Mouse (Mus musculus): ENCODE data around the gene Ak5.
"Not testable (repeated sequence)": the region's sequence is repeated elsewhere in the genome, so short reads cannot be mapped to it uniquely, and the experiment has no call there.

Gene Ak5

DNA sequence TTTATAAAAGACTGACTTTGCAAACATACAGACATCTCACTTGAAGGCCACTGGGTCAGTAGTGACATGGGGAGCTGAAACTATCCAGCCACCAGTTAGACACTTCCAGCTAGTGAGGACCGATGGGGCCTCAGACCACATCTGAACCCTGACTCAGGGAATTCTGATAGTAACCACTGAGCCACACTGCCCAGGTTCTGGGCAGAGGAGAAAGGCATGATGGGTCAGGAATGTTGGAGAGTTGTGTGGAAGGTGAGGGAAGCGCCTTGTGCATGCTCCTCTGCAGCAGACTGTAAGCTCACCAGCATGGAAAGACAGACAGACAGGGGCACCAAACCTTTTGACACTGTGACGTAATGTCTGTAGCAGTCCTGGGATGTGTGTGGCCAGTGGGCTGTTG is 192.3 kb downstream of the Ak5 start:
- no peak for DNase-seq (ENCODE audit: low spot score)

DNA sequence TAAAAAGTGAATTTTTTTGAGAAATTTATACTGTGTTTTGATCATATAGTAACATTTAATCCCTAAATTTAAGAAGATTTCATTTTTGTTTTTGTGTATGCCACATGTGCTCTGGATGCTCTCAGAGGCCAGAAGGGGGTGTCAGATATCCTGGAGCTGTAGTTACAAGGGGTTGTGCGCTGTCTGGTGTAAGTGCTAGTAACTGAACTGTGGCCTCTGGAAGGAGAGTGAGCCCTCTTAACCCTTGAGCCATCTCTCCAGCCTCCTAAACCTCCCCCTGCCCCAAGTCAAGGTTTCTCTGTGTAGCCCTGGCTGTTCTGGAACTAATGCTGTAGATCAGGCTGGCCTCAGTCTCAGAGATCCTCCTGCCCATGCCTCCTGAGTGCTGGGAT is 192.9 kb downstream of the Ak5 start:
- DNase-seq (ENCODE audit: low spot score): no peak

DNA sequence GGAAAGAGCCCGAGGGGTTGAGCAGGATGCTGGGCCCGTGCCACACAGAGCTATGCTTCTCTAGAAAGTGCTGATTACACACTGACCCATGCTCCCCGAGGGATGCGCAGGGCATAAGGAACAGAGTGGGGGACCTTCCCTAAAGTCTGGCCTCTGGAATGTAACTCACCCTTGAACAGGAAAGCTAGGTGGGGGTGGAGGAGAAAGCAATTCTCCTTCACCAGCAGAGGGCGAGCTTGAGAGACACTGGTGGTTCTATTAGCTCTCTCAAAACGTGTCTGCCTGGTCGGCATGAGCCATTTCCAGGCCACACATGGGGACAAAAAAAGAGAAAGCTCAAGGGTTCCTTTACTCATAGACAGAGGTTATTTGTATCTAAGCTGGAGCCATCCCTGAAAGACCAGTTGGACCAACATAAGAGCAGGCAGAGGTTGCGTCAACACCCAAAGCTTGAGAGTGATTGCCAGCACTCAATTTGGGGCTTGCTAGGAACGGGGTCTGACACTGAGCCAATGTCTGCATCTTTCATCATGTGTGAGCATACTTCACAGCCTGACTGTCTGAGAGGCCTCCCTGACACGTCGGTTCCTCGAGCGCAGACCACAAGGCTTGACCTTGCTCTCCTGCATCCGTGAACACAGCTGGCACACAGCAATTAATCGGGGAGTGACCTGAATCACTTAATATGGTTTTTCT is 193.4 kb downstream of the Ak5 start:
- peak; percentile 17 for DNase-seq (ENCODE audit: low spot score)

DNA sequence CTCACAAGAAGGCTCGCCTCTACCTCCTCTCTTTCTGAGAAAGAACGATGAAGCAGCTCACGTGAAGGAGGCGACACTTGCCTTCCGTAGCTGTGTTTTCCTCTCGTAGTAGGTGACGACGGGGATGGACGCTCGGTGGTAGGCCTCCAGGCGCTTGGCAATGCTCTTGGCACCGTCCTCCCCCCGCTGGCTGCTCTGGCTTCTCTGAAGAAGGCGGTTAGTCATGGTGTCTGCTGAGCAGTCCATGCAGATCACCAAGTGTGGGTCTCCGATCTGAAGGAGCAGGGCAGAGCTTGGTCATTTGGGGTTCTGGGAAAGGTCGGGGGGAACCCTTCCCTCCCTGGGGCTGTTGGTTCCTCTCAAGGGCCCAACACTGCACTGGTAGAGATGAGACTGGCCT is 195.5 kb downstream of the Ak5 start:
- DNase-seq (ENCODE audit: low spot score): no peak

DNA sequence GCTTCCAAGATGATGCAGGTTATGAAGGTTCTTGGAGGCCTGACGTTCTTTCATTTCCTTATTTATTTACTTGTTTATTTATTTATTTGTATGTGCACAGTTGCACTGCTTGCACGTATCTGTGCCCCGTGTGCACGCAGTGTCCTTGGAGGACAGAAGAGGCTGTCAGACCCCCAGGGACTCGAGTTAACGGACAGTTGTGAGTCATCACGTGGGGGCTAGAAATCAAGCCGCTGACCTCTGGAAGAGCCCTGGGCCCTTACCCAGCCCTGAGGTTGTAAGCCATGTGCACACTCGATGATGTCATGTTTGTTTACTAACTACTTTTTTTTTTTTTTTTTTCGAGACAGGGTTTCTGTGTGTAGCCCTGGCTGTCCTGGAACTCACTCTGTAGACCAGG is 197.8 kb downstream of the Ak5 start:
- DNase-seq (ENCODE audit: low spot score): no peak

DNA sequence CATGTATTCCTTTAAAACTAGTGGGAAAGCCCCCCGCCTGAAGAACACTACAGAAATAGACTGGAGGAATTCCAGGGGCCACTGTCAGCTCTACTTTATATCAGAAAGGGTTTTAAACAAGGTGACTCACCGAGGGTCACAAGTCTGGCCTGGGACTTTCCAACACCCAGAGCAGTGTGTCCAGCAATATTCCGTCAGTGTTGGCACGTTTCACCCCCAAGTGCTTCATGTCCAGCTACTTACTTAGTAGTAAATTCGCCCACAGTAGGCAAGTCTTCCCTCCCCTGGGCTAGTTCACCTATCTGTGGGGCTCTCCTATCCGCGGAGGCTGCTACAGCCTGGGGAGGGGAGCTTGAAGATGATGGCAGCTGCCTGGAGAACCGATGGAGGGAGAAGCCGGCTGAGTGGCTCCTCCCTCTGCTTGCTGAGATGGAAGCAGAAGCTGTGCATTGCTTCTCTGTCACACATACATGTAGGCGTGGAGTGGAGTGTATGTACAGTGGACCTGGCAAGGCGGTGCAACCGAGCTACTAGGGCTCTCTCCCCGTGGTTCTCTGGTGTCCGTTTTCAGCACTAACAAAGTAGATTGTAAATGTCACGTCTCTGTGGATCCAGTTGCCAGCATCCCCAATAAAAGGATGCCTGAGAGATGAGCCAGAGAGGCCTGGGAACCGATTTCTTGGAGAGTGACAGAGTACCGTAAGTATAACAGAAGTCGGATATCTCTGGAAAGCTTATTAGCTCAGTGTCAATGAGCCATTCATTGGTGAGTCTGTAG is 198.5 kb downstream of the Ak5 start:
- DNase-seq (ENCODE audit: low spot score): no peak

DNA sequence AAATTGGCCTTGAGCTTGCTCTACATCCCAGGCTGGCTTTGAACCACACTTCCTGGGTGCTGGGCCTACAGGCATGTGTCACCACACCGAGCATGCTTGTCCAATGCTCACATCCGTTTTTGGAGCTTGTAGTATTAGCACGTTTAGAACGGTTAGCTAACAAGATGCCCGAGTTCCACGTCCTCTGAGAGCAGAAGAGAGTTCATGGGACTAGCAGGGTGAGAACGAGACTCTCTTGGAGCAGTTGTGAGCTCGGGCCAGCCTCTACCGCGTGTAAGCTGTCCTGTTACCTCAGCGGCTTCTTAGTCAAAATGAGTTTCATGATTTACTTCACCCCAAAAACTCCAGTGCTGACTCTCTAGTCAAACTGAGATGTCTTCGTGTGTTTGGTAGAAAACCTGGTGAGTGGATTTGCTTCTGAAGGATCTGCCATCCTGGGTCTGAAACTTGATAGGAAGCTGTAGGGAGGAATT is 199.6 kb downstream of the Ak5 start:
- no peak for DNase-seq (ENCODE audit: low spot score)

DNA sequence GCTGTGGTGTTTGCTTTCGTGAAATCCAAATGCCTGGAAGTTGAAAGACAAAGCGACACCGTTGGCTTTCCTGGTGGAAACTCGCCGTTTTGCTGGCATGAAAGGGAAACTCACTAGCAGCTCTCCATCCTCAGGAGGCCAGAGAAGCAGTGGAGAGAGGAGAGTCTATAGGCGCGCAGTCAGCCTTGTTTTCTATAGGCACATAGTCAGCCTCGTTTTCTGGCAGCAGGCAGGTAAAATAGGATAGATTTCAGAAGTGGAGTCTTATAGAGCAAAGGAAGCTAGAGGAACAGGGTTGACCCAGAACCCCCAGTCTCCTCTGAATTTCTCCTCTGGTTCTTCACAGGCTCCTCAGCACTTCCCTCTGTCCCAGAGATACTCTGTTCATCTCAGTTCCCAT is 200.1 kb downstream of the Ak5 start:
- DNase-seq (ENCODE audit: low spot score): no peak

DNA sequence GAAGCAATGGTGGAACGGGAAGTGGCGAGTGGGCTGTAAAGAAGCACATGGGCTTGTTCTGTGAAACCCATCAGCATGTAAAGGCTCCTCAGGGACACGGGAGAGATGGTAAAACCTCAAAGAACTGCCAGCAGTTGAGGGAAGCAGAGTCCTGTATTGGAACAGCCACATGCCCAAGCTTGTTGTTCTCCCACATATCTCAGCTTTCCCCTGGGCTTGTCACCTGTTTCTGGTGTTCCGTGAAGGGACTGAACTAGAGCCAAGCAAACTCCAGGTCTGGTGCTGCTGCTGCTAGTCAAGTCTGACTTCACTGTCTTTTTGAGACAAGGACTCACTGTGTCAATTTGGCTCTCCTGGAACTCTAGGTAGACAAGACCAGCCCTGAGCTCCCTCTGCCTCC is 200.8 kb downstream of the Ak5 start:
- DNase-seq (ENCODE audit: low spot score): no peak

DNA sequence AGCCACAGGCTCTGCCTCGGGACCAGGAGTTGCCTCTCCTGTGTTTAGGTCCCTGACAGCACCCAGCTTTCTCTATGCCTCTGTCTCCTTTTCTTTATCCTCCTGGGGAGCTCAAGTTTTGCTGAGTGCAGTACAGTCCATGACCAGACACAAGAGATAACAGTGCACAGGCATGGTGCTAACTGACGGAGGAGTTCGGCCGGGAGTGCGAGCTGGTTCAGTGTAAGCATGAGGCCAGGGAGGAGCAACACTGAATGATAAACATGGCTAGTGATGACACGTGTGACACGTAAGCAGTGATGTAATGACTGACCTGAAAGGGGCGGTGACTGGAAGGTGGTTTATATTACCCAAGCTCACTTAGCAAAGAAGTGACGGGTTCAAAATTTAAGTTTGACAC is 201.3 kb downstream of the Ak5 start:
- no peak for DNase-seq (ENCODE audit: low spot score)

DNA sequence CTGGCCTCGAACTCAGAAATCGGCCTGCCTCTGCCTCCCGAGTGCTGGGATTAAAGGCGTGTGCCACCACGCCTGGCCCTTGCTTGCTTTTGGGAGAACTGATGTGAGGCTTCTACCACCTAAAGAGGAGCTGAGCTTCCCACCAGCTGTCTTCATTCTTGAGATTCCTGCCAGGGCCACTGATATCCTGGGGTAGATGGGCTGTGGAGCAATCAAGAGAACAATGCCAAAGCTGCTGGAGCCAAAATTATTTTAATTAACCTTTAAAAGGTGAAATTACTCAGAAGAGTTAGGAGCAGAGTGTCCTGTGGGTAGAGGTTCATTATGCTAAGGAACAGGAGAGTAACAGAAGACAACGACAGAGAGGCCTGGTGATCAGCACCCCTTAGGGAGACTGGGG is 202.8 kb downstream of the Ak5 start:
- no peak for DNase-seq (ENCODE audit: low spot score)

DNA sequence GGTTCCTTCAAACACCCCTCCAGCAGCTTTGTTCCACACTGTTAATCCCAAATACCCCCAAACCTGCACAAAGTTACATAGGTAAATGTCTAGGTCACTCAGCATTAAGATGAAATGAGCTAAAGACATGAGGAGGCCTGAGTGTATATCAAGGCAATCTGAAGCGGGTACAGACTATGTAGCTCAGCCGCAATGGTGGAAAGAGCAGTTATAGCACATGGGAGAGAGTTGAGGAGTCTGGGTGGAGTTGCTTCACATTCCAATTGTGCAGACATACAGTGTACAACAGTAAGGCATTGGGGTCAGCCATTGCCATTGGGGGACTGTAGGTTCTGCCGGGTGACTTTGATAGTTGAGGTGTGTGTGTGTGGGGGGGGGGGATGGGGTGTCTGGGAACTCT is 203.7 kb downstream of the Ak5 start:
- DNase-seq (ENCODE audit: low spot score): no peak

DNA sequence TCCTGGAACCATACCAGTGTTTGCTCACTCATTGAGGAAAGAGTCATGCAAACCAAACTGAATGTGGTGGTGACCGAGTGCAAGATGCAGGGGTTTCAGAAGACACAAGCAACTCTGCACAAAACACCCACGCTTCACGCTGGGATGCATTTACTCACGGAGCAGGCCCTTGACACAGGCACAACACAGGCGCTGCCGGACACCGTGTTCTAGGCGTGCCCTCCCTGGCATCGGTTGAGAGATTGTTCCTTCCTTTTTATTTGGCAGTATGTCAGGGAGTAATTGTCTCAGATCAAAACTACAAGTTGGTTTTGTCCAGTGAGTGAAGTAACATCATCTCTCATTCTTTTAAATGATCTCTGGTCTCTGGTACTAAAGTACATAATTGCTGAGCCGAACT is 205.3 kb downstream of the Ak5 start:
- DNase-seq (ENCODE audit: low spot score): no peak

DNA sequence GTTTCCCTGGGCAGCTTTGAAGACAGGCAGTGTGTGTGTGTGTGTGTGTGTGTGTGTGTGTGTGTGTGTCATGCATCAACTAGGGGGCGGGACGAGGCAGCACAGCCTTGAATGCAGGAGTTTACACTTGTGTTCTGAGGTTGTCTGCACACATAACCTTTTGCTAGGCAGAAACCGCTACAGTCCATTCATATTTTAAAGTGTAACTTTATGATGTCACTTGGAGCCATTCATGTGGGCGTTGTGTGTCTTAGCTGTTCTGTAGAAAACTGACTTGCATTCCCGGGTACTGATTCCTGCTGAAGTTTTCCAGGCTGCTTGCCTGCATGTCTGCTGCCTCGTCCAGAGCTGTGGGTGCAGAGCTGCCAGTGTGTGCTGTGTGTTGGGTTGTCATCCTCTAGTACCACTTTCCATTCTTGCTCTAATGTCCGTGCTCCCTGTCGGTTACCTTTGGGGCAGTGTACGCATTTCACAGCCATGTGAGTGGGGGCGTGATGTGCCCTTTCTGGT is 206.1 kb downstream of the Ak5 start:
- no peak for DNase-seq (ENCODE audit: low spot score)

DNA sequence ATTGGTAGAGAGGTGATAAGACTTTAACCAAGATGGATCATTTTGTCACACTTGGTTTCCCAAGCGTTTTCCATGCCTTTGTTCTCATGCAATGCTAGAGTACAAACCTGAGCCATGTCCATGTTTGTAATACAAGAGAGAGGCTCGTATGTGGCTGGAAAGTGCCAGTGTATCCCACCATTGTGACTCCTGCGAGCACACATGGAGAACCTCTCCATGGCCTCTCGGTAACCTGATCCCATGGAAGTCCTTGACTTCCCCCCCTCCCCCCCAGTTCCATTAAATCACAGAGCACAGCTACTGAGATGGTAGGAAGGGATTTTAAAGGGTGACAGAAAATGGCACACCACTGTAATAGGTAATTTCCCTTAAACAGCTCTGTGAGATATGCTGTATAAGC is 207.4 kb downstream of the Ak5 start:
- no peak for DNase-seq (ENCODE audit: low spot score)

DNA sequence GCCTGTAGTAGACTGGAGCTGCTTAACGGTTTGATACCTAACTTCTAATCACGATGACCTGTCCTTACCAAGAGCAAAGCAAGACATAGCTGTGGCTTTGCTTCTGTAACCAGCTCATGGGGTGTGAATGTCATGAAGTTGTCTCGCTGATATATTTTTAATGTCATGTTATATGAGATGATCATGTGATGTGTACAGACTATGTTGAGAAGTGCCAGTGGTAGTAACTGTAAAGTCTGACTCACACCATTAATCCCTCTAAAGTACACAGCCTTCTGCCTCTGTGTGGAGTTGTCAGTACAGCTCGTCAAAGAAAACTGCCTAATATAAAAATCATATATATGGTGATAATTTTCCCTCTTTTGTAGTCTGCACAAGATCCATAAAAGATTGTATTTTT is 209.3 kb downstream of the Ak5 start:
- not testable (repeated sequence) for DNase-seq (ENCODE audit: low spot score)

DNA sequence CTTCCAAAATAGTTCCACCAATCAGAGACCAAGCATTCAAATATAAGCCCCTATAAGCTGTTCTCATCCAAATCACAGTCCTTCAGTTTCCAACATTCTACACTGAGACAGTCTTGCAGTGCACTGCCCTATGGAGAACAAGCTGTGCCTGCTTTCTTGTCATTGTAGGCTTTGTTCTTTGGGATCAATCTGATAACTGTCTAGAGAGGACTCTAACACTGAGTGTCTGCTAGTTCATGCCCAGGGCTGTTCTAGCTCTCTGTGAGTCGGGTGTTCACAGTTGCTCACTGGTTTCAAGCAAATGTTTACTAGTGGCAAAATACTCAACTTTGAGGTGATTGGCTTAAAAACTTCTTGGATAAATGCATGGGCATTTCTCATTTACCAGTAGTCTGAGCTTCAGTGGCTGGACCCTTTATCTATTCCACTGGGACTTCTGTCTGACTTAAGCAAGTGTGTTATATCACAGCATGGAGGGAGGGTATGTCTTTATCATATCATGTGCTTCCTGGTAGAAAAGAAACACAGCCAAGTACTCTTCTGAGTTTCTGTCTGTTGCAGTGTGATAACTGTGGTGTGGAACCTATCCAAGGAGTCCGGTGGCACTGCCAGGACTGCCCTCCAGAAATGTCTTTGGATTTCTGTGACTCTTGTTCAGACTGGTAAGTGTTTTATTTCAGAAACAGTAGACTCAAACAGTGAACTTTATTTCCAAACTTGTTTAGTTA is 210.7 kb downstream of the Ak5 start:
- DNase-seq (ENCODE audit: low spot score): no peak

DNA sequence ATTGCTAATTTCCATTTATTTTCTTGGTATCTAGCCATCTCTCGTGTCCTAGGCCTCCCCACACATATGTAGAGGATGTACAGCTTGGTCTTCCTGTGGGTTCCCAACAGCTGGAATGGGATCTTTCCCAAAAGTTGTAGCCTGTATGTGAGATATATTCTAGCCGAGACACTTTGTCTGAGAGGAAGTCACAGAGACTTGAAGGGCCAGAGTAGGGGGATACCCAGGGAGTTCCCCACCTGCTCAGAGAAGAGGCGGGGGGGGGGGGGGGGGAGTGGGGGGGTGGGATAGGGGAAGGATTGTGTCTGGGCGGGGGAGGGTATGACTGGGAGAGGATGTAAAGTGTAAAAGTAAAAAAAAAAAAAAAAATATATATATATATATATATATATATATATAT is 215.0 kb downstream of the Ak5 start:
- DNase-seq (ENCODE audit: low spot score): no peak

DNA sequence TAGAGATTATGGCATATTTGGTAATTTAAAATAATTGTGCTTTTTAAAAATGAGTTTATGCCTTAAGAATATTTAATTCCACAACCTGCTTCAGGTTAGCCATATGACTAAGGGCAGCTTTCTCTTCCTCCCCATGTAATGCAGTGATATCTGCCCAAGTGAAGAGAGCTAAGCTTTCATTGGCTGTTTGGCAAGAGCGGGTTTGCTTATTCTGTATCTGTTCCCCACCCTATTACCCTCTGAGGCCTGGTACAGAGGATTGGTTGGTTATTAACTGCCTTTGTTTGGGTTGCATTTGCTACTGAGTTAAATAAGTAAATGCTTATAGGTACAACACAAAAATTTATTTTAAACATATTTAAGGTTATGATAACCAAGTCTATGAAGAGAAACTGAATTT is 221.2 kb downstream of the Ak5 start:
- DNase-seq (ENCODE audit: low spot score): no peak

DNA sequence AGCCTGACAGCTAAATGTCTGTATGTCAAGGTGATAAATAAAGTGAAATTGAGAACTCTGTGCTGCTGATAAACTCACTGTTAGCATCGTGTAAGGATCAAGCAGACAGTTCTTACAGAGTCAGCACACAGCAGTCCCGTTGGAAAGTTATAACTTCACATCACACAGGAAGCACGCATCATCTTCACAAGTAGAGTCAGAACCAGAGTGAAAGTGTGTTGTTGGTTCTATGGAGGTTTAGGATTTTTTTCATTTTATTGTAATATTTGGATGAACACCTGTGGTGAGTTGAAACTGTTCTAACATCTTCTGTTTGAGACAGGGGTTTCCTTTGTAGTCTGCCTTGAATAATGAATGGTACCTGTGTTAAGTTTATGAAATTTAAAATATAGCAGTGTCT is 224.0 kb downstream of the Ak5 start:
- no peak for DNase-seq (ENCODE audit: low spot score)

DNA sequence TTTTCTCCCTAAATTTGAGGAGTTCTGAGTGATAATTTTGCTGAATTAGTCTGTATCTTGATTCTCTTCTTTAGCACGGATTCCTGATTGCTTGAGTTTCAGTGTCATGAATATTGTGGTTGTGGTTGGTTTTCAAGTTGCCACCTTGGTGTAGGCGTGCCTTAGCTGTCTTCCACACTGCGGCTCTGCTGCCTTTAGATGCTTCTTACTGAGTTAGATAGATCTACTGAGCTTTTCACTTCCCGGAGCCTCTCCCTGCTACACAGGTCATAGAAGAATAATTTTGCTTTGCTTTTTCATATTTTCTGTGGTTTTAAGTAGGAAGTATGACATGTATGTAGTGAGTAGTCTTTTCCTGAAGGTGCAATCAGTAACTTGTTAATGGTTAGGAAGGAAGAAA is 225.4 kb downstream of the Ak5 start:
- no peak for DNase-seq (ENCODE audit: low spot score)

DNA sequence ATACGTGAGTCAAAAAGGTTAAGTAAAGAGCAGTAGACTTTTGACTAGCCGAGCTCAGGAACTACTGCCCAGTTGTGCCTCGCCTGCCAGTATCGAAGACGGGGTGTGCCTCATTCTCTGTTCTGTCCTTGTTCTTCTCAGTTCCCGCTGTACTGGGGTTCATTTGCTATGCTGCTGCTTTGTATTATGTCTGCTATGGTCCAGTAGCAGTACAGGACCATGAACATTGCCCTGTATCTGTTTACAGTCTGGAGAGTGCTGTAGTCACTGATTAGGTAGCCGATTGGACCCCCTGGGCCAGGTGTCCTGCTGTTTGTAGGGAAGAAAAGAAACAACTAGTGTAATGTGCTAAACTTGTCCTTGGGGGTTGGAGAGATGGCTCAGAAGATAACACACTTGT is 230.1 kb downstream of the Ak5 start:
- DNase-seq (ENCODE audit: low spot score): no peak

DNA sequence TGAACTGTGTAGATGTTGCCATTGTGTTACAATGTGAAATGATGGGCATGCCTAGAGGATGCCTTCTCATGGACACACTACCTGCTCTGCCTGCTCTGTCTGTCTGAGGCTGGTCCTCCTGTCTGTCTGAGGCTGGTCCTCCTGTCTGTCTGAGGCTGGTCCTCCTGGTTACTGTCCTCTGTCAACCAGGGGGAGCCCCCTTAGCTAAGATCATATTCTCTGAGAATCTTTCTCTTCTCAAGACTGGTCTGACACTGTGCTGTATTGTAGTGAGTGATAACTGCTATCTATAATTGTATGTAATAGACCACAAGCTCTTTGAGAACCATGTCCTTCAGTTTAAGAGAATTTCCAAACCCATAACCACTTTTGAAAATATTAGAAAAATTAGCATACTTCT is 232.6 kb downstream of the Ak5 start:
- DNase-seq (ENCODE audit: low spot score): no peak
